Mouse (Mus musculus): ENCODE measurements at regions not wholly inside any gene's neighbourhood (a gene's known extent, or its start where the extent isn't known, plus 50 kb on each side); places are given as distances from the start of the nearest gene placed in this dataset.

- Histone ChIP-seq H3K4me1 (replicated peaks; ENCODE audit: control insufficient read depth, insufficient read depth, low read length) (no peaks in the 10 kb centered on the region), H3K9ac (ENCODE audit: low read depth, low read length) (no peak overlapping the region), H3K4me2 (replicated peaks; ENCODE audit: low read depth) (no peak overlapping the region), H3K27ac (ENCODE audit: low read depth, low read length) (no peak overlapping the region), H3K9me3 (ENCODE audit: control insufficient read depth) (no peaks in the 10 kb centered on the region), H3K36me3 (ENCODE audit: control insufficient read depth, insufficient read depth) (no peaks in the 10 kb centered on the region), H3K4me3 (ENCODE audit: low read depth, low read length) (no peak overlapping the region), H3K27me3 (replicated peaks; ENCODE audit: control insufficient read depth, insufficient read depth, low read length) (no peaks in the 10 kb centered on the region)
- 73% methylated on average over 6 of the region's 6 CpGs for WGBS
- ATAC-seq = no peak
- no peak for TF ChIP-seq CTCF (IDR thresholded peaks at IDR 0.05; ENCODE audit: low read depth)
Measured at GRCm38 (mm10) chr5:38972397-38973159, 96.0 kb upstream of the Clnk start.

GRCm38 (mm10) chr5:38970497-38970896 is 93.9 kb upstream of the Clnk start:
- Histone ChIP-seq H3K36me3 (ENCODE audit: control insufficient read depth, insufficient read depth) (no peaks in the 10 kb centered on the region), H3K27me3 (replicated peaks; ENCODE audit: control insufficient read depth, insufficient read depth, low read length) (no peaks in the 10 kb centered on the region), H3K9ac (ENCODE audit: low read depth, low read length) (no peak overlapping the region), H3K4me2 (replicated peaks; ENCODE audit: low read depth) (no peak overlapping the region), H3K27ac (ENCODE audit: low read depth, low read length) (no peak overlapping the region), H3K9me3 (ENCODE audit: control insufficient read depth) (no peaks in the 10 kb centered on the region), H3K4me3 (ENCODE audit: low read depth, low read length) (no peak overlapping the region), H3K4me1 (replicated peaks; ENCODE audit: control insufficient read depth, insufficient read depth, low read length) (no peaks in the 10 kb centered on the region)
- ATAC-seq = no peak
- no peak for TF ChIP-seq CTCF (IDR thresholded peaks at IDR 0.05; ENCODE audit: low read depth)
- WGBS = 84% methylated on average over 4 of the region's 4 CpGs

GRCm38 (mm10) chr5:38967010-38967409 is 90.4 kb upstream of the Clnk start:
- Histone ChIP-seq H3K27me3 (replicated peaks; ENCODE audit: control insufficient read depth, insufficient read depth, low read length) (no peaks in the 10 kb centered on the region), H3K9ac (ENCODE audit: low read depth, low read length) (no peak overlapping the region), H3K4me2 (replicated peaks; ENCODE audit: low read depth) (no peak overlapping the region), H3K36me3 (ENCODE audit: control insufficient read depth, insufficient read depth) (no peaks in the 10 kb centered on the region), H3K9me3 (ENCODE audit: control insufficient read depth) (no peaks in the 10 kb centered on the region), H3K4me1 (replicated peaks; ENCODE audit: control insufficient read depth, insufficient read depth, low read length) (no peaks in the 10 kb centered on the region), H3K27ac (ENCODE audit: low read depth, low read length) (no peak overlapping the region), H3K4me3 (ENCODE audit: low read depth, low read length) (no peak overlapping the region)
- no peak for TF ChIP-seq CTCF (IDR thresholded peaks at IDR 0.05; ENCODE audit: low read depth)
- no peak for ATAC-seq
- 33% methylated on average over 1 of the region's 1 CpGs for WGBS

DNA sequence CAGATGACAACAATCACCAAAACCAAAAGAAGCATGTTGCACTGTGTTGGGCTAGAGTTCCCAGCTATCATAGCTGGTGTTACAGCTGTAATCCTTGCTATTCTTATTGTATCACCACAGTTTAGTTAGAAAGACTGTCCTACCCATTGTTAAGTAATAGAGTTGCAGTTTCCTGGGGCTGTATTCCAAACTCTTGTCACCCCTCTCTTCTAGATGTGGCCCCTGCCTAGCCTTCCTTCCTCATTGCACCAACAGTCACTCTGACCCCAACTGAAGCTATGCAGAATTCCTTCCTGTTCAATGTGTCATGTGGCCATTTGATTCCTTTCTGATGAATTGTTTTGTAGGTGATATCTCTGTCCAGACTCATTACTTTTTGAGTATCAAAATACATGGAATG is 87.8 kb upstream of the Clnk start:
- Histone ChIP-seq H3K4me1 (replicated peaks; ENCODE audit: control insufficient read depth, insufficient read depth, low read length) (no peaks in the 10 kb centered on the region), H3K27ac (ENCODE audit: low read depth, low read length) (no peak overlapping the region), H3K9ac (ENCODE audit: low read depth, low read length) (no peak overlapping the region), H3K4me3 (ENCODE audit: low read depth, low read length) (no peak overlapping the region), H3K27me3 (replicated peaks; ENCODE audit: control insufficient read depth, insufficient read depth, low read length) (no peaks in the 10 kb centered on the region), H3K9me3 (ENCODE audit: control insufficient read depth) (no peaks in the 10 kb centered on the region), H3K36me3 (ENCODE audit: control insufficient read depth, insufficient read depth) (no peaks in the 10 kb centered on the region), H3K4me2 (replicated peaks; ENCODE audit: low read depth) (no peak overlapping the region)
- no peak for ATAC-seq
- TF ChIP-seq CTCF (IDR thresholded peaks at IDR 0.05; ENCODE audit: low read depth) = no peak

- Histone ChIP-seq H3K4me3 (ENCODE audit: low read depth, low read length) (no peak overlapping the region), H3K4me1 (replicated peaks; ENCODE audit: control insufficient read depth, insufficient read depth, low read length) (no peaks in the 10 kb centered on the region), H3K27me3 (replicated peaks; ENCODE audit: control insufficient read depth, insufficient read depth, low read length) (no peaks in the 10 kb centered on the region), H3K9ac (ENCODE audit: low read depth, low read length) (no peak overlapping the region), H3K36me3 (ENCODE audit: control insufficient read depth, insufficient read depth) (no peaks in the 10 kb centered on the region), H3K9me3 (ENCODE audit: control insufficient read depth) (no peaks in the 10 kb centered on the region), H3K27ac (ENCODE audit: low read depth, low read length) (no peak overlapping the region), H3K4me2 (replicated peaks; ENCODE audit: low read depth) (no peak overlapping the region)
- WGBS = 67% methylated on average over 9 of the region's 9 CpGs
- no peak for TF ChIP-seq CTCF (IDR thresholded peaks at IDR 0.05; ENCODE audit: low read depth)
- no peak for ATAC-seq
Measured at GRCm38 (mm10) chr5:38950520-38951288, 74.1 kb upstream of the Clnk start.

DNA sequence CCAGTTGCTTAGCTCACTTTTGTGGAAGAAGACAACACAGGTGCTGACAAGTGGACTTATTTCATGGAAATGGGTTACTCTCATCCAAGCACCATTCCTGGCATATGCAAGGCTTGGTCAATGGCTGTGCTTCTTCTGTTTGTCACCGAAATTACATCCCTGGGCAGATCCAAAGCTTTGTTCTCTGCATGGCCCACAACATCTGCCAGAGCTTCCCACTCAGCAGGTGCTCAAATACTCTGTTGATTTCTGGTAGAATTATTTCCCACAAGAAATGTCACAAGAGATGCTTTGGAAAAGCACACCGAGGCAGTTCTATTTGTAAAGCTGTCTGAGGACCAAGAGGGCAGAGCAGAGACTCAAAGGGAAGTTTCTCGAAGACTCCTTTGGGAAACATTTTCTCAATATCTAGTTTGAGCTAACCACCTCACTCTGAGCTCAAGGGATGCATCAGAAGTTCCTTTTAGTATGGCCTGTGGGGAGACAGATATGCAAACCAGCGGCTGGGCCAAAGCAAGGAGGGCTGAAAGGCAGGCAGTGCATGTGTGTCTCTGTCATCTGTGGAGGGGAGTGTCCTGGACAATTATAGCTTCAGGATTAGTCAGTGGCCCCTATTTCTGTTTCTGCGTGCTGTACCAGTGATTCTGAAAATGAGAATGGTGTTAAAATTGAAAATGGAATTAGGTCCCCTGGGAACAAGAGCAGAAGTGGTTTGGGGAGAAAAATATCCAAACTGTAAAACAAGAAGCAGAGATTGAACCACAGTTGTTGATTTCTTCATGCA is 69.5 kb upstream of the Clnk start:
- H3K27ac ChIP-seq (ENCODE audit: low read depth, low read length) = no peak overlapping the region
- H3K4me2 ChIP-seq (replicated peaks; ENCODE audit: low read depth) = no peak overlapping the region
- H3K4me1 ChIP-seq (replicated peaks; ENCODE audit: control insufficient read depth, insufficient read depth, low read length) = no peaks in the 10 kb centered on the region
- 81% methylated on average over 5 of the region's 5 CpGs for WGBS
- no peaks in the 10 kb centered on the region for H3K36me3 ChIP-seq (ENCODE audit: control insufficient read depth, insufficient read depth)
- ATAC-seq = no peak
- TF ChIP-seq CTCF (IDR thresholded peaks at IDR 0.05; ENCODE audit: low read depth) = no peak
- no peak overlapping the region for H3K4me3 ChIP-seq (ENCODE audit: low read depth, low read length)
- no peak overlapping the region for H3K9ac ChIP-seq (ENCODE audit: low read depth, low read length)
- no peaks in the 10 kb centered on the region for H3K27me3 ChIP-seq (replicated peaks; ENCODE audit: control insufficient read depth, insufficient read depth, low read length)
- no peaks in the 10 kb centered on the region for H3K9me3 ChIP-seq (ENCODE audit: control insufficient read depth)

All from intestine, postnatal 0 days (tissue).